Mouse (Mus musculus): ENCODE measurements around the gene Cwc25. TPM values are rescaled to one million over a fixed set of nuclear protein-coding genes. Genes with fewer than 3 reads are reported as not detected.
A peak's percentile ranks its signal among the peaks of the same experiment; 100 is the strongest.

Gene Cwc25
- polyA plus RNA-seq, 1 experiment from 2014 or later = 14.2 TPM

DNA sequence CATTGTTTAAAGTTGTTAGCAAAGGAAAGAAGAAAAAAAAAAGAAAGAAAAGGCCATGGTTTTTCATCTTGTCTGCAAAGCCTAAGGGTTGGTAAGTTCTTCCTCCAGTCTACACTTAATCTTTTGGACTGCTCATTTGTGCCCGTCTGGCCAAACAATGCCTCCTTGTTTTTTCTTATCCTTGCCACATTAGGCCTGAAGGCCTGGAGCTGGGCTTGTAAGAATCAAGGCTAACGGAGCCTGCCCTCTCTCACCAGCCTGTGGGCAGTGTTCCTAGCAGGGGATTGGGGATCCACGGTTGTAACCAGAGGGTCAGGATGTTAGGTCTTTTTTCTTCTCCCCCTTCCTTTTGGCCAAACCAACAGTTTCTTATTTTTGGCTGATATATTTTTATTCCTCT lies 44.6 kb upstream of the Cwc25 start:
- H3K27me3 ChIP-seq (ENCODE audit: insufficient read depth, low read length) = no peaks in the 10 kb centered on the region
- peaks cover 72% of the 10 kb centered on the region for H3K4me1 ChIP-seq (ENCODE audit: insufficient read depth)
- H3K4me2 ChIP-seq = peak overlapping the region; percentile 29; the same call in 1 of the 2 replicates
- no peak overlapping the region for H3K4me3 ChIP-seq (ENCODE audit: low read depth, low read length)
- whole genome bisulfite sequencing = 40% methylated on average over 3 of the region's 3 CpGs
- no peak overlapping the region for H3K9ac ChIP-seq
- H3K9me3 ChIP-seq (ENCODE audit: low read depth, low read length) = no peaks in the 10 kb centered on the region
- ATAC-seq (ENCODE audit: insufficient read depth) = no peak
- no peak for TF ChIP-seq CTCF (IDR thresholded peaks at IDR 0.05; ENCODE audit: low read depth)
- no peak for DNase-seq
- H3K36me3 ChIP-seq (ENCODE audit: insufficient read depth) = peaks cover 75% of the 10 kb centered on the region
- peak overlapping the region; percentile 58; the same call in 1 of the 2 replicates for H3K27ac ChIP-seq (ENCODE audit: low read depth)

DNA sequence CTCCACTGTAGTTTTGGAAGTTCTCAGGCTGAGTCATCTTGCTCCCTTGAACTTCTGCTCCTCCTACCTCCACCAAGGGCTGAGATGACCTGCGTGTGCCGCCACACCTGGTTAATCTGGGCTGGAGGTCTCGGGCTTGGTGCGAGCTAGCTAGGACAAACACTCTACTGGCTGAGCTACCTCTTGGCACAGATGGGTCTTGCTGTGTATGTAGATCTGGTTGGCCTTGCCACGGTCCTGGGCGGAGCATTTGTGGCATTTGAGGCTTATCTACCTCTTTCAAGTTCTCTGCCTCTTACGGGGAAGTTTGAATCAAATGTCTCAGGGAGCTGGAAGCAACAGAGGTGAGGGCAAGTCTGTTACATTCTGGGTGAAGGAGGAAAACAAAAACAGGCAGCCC lies 44.0 kb upstream of the Cwc25 start:
- no peak overlapping the region for H3K4me2 ChIP-seq
- peak; percentile 50 for DNase-seq
- no peak overlapping the region for H3K4me3 ChIP-seq (ENCODE audit: low read depth, low read length)
- H3K4me1 ChIP-seq (ENCODE audit: insufficient read depth) = peaks cover 75% of the 10 kb centered on the region
- H3K36me3 ChIP-seq (ENCODE audit: insufficient read depth) = peaks cover 69% of the 10 kb centered on the region
- no peak overlapping the region for H3K9ac ChIP-seq
- peak overlapping the region; percentile 58; the same call in 1 of the 2 replicates for H3K27ac ChIP-seq (ENCODE audit: low read depth)
- no peak for ATAC-seq (ENCODE audit: insufficient read depth)
- 50% methylated on average over 7 of the region's 7 CpGs for WGBS
- no peak for TF ChIP-seq CTCF (IDR thresholded peaks at IDR 0.05; ENCODE audit: low read depth)
- H3K27me3 ChIP-seq (ENCODE audit: insufficient read depth, low read length) = no peaks in the 10 kb centered on the region
- H3K9me3 ChIP-seq (ENCODE audit: low read depth, low read length) = no peaks in the 10 kb centered on the region

DNA sequence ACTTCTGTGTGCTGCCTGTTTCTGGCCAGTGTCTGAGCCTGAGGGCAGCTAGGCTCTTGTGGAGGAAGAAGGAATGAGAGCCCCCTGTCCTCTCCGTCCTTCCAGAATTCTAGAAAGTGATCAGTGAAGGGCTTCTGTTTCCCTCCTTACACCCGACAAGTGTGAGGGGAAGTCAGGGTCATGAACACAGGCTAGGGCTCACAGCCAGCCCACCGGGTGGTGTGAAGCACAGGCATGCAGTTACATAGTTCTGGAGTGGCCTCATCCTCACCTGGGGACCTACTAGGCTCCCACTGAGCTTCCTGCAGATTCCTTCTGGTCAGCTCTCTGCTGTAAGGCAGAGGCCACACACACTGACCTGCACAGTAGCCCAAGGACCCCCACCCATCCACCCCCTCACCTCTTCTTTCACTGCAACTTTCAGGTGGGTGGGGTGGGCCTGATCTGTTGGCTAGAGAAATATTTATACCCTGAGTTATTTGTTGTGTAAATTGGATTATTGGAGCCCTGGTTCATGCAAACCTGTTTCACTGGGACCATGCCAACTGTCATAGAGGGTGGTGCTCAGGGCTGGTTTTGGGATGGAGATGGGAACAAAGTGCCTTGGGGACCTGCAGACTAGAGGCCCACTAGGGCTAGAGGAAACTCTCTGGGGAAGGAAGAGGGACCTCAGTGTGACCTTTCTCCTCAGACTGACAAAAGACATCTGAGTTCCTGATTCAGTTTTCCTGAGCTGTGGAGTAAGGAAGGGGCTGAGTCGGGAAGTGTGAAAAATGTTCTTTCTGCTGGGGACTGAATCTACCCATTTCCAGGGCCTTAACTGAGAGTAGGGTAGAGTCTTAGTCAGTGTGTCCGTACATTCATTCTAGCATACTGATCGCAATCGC lies 43.1 kb upstream of the Cwc25 start:
- Histone ChIP-seq H3K9me3 (ENCODE audit: low read depth, low read length) (no peaks in the 10 kb centered on the region), H3K27me3 (ENCODE audit: insufficient read depth, low read length) (no peaks in the 10 kb centered on the region), H3K4me2 (peak overlapping the region; percentile 44; the same call in 1 of the 2 replicates), H3K36me3 (ENCODE audit: insufficient read depth) (peaks cover 60% of the 10 kb centered on the region), H3K9ac (peak overlapping the region; percentile 31; the same call in 1 of the 2 replicates), H3K4me1 (ENCODE audit: insufficient read depth) (peaks cover 82% of the 10 kb centered on the region), H3K27ac (ENCODE audit: low read depth) (peak overlapping the region; percentile 88), H3K4me3 (ENCODE audit: low read depth, low read length) (no peak overlapping the region)
- TF ChIP-seq CTCF (IDR thresholded peaks at IDR 0.05; ENCODE audit: low read depth) = no peak
- WGBS = 42% methylated on average over 7 of the region's 7 CpGs
- ATAC-seq (ENCODE audit: insufficient read depth) (no peak), DNase-seq (no peak)

DNA sequence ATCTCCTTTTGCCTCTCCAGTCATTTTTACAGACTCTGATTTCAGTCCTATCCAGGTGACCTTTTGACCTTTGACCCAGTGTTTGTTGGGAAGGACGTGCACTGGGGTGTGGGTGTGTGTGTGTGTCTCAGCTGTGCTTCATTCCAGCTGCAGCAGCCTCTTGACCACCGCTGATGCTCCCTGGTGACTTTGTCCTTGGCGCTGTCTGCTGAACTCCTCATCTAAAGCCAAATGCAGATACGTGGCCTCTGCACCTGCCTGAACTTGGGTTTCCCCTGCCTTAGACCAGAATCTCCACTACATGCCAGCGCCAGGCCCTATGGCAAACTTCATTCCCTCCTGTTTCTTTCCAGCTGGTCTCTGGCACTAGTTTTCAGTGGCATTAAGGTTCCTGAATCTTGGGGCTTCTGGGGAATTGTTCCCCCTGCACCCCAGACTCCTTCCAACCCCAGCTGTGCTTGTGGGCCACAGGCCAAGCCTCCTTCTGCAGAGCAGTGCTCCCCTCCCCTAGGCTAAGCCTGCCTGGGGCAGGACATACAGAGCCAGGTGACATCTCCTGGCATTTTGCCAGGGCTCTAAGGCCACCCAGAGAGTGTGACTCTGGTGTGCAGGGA lies 42.4 kb upstream of the Cwc25 start:
- ATAC-seq (ENCODE audit: insufficient read depth) = peak; percentile 15; the same call in 1 of the 2 replicates
- Histone ChIP-seq H3K36me3 (ENCODE audit: insufficient read depth) (peaks cover 55% of the 10 kb centered on the region), H3K4me1 (ENCODE audit: insufficient read depth) (peaks cover 90% of the 10 kb centered on the region), H3K27ac (ENCODE audit: low read depth) (peak overlapping the region; percentile 88), H3K4me3 (ENCODE audit: low read depth, low read length) (no peak overlapping the region), H3K4me2 (peak overlapping the region; percentile 44; the same call in 1 of the 2 replicates), H3K9ac (peak overlapping the region; percentile 31; the same call in 1 of the 2 replicates), H3K9me3 (ENCODE audit: low read depth, low read length) (no peaks in the 10 kb centered on the region), H3K27me3 (ENCODE audit: insufficient read depth, low read length) (no peaks in the 10 kb centered on the region)
- WGBS = 29% methylated on average over 5 of the region's 5 CpGs
- peak; percentile 75 for DNase-seq
- no peak for TF ChIP-seq CTCF (IDR thresholded peaks at IDR 0.05; ENCODE audit: low read depth)

DNA sequence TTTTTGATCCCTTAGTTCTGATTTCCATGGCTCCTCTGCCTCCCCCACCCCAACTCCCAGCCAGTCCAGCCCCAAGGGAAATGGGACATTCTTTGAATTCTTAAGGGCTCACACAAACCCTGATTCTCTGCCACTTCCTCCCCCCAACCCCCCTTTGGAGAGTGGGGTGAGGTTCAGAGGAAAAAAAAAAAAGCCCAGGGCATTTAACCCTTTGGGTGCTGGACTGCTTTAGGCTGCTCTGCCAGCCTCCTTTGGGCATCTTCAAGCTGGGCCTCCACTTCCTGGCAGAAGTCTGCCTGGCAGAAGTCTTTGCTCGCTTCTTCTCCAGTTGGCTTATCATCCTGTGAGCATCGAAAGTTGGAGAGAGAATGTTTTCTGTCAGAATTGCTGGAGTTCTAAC lies 41.7 kb upstream of the Cwc25 start:
- H3K4me1 ChIP-seq (ENCODE audit: insufficient read depth) = peaks cover 86% of the 10 kb centered on the region
- peak overlapping the region; percentile 88 for H3K27ac ChIP-seq (ENCODE audit: low read depth)
- H3K4me2 ChIP-seq = peak overlapping the region; percentile 44
- DNase-seq = peak; percentile 85
- WGBS = 24% methylated on average over 2 of the region's 2 CpGs
- H3K27me3 ChIP-seq (ENCODE audit: insufficient read depth, low read length) = no peaks in the 10 kb centered on the region
- no peak overlapping the region for H3K4me3 ChIP-seq (ENCODE audit: low read depth, low read length)
- no peaks in the 10 kb centered on the region for H3K9me3 ChIP-seq (ENCODE audit: low read depth, low read length)
- no peak for ATAC-seq (ENCODE audit: insufficient read depth)
- TF ChIP-seq CTCF (IDR thresholded peaks at IDR 0.05; ENCODE audit: low read depth) = no peak
- peaks cover 49% of the 10 kb centered on the region for H3K36me3 ChIP-seq (ENCODE audit: insufficient read depth)
- H3K9ac ChIP-seq = peak overlapping the region; percentile 16; the same call in 1 of the 2 replicates

DNA sequence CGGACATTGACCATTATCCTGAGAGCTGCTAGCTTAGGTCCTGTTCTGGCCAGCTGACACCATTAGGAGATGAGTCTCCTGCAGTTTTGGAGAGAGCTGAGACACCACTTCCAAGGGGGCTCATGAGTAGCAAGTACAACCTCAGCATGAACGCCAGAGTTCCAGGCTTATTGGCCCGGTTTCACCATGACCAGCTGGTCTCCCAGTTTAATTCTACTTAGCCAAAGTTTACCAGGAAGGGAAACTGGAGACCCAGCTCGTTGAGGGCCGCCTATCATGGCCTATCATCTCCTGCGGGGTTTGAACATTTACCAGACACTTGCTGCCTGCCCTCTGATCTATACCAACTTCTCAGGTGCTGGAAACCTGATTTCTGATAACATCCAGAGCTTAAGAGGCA lies 41.3 kb upstream of the Cwc25 start:
- no peak for ATAC-seq (ENCODE audit: insufficient read depth)
- H3K9ac ChIP-seq = no peak overlapping the region
- peaks cover 44% of the 10 kb centered on the region for H3K36me3 ChIP-seq (ENCODE audit: insufficient read depth)
- peaks cover 83% of the 10 kb centered on the region for H3K4me1 ChIP-seq (ENCODE audit: insufficient read depth)
- H3K4me3 ChIP-seq (ENCODE audit: low read depth, low read length) = no peak overlapping the region
- peak; percentile 52 for DNase-seq
- peak overlapping the region; percentile 44 for H3K4me2 ChIP-seq
- no peaks in the 10 kb centered on the region for H3K9me3 ChIP-seq (ENCODE audit: low read depth, low read length)
- TF ChIP-seq CTCF (IDR thresholded peaks at IDR 0.05; ENCODE audit: low read depth) = no peak
- H3K27me3 ChIP-seq (ENCODE audit: insufficient read depth, low read length) = no peaks in the 10 kb centered on the region
- H3K27ac ChIP-seq (ENCODE audit: low read depth) = peak overlapping the region; percentile 88
- WGBS = 21% methylated on average over 6 of the region's 6 CpGs

DNA sequence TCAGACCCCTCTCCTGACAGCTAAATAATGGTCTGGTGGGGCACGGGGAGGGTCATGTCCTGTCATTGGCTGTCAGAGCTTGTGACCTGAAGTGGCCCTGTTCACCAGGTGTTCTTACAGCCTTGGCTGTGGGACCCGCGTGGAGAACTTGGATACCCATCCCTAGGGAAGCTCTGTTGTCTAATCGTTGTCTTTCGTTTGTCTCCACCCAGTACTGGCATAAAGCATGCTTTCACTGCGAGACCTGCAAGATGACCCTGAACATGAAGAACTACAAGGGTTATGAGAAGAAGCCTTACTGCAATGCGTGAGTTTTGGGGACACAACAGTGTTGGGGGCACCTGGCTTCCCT lies 40.2 kb upstream of the Cwc25 start:
- Histone ChIP-seq H3K27me3 (ENCODE audit: insufficient read depth, low read length) (no peaks in the 10 kb centered on the region), H3K36me3 (ENCODE audit: insufficient read depth) (peaks cover 40% of the 10 kb centered on the region), H3K4me2 (peak overlapping the region; percentile 58; the same call in 1 of the 2 replicates), H3K9ac (no peak overlapping the region), H3K27ac (ENCODE audit: low read depth) (peak overlapping the region; percentile 88; the same call in 1 of the 2 replicates), H3K4me1 (ENCODE audit: insufficient read depth) (peaks cover 84% of the 10 kb centered on the region), H3K9me3 (ENCODE audit: low read depth, low read length) (no peaks in the 10 kb centered on the region), H3K4me3 (ENCODE audit: low read depth, low read length) (no peak overlapping the region)
- WGBS = 52% methylated on average over 7 of the region's 7 CpGs
- ATAC-seq (ENCODE audit: insufficient read depth) (no peak), DNase-seq (no peak)
- TF ChIP-seq CTCF (IDR thresholded peaks at IDR 0.05; ENCODE audit: low read depth) = no peak
